Mouse (Mus musculus) layer of hippocampus, postnatal 36 days (tissue): Measurements from ENCODE around the gene H2afx. TPM values are rescaled to one million over a fixed set of nuclear protein-coding genes. Genes with fewer than 3 reads are reported as not detected.
"Not testable (repeated sequence)": the region's sequence is repeated elsewhere in the genome, so short reads cannot be mapped to it uniquely, and the experiment has no call there.

Experiments
- DNase-seq, 2 experiments: peaks; one replicate each; pipeline ENCODE4 v3.0.0; 2022
- total RNA-seq, 2 experiments: library from RNA; stranded (reverse); gene quantifications; 2 replicates each; pipeline ENCODE4 v1.2.3; 2021

The H2afx gene
- total RNA-seq, 2 experiments from 2014 or later = 43.4 to 49.9 TPM

DNA sequence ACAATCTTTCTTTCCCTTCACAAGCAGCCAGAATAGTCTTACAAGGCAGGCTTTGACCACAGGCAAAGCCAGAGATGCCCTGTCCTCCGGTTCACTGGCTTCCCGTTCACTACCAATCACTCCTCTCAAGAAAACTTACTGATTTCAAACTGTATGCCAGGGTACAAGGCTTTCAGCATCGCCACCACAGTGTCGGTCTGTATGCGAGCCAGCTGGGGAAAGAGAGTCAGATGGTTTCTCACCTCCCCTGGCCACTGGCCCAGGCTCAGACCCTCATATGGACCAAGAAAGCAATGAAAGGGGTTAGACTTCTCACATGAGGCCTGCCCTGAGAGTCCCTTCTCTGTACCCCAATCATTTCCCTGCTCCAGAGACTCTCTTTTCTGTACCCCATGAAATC, 7.0 kb downstream of the H2afx start:
- no peak for DNase-seq

DNA sequence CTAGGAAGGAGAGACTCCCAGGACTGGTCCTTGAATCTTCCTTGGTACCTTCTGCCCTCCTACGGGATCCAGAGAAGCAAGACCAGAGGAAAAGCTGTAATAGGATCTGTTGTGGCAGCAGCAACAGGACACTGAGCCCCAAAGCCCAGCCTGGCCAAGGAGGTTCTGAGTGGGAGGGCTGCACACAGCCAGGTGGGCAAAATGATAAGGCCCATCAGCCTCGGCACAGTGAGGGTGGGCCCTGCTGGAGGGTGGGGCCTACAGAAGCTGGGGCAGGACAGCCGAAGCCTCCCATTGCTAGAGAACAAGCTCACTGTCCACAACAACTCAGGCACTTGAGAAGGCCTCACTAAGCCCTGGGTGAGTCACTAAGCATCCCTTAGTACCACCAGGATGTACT, 7.7 kb downstream of the H2afx start:
- DNase-seq = no peak

DNA sequence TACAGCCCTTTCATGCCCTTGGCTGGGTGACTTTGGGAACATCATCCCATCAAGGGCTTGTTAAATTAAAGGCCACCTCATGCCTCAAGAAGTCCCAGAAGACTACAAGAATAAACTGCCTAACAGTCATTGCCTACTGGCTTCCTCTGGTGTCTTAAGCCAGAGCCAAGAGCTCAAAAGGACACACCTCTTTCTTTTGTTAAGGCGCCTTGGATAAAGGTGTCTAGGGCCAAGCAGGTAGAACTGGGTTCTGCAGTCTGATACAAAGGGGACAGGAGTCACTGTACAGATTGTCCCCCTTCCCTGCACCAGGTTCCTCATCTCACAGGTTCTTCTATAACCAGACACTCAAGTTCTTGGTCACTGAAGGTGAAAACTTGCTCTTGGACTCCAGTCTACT, 8.1 kb downstream of the H2afx start:
- no peak for DNase-seq

DNA sequence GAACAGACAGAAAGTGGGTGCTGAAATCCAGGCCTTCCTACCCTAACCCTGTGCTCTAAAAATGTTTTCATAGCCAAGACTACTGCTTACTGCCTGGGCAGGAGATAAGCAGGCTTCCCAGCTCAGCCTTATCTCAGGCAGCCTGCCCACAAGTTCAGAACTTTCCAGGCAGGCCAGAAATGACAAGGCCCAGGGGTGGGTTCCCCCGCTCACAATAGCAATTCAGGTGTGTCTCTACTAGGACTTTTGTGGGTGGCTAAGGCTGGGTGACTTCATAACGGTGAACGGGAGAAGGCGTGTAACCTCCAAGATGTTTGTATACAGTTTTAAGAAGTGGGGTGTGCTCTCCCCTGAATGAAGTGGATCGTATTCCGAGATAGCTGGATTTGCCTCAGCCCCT, 8.8 kb downstream of the H2afx start:
- no peak for DNase-seq

DNA sequence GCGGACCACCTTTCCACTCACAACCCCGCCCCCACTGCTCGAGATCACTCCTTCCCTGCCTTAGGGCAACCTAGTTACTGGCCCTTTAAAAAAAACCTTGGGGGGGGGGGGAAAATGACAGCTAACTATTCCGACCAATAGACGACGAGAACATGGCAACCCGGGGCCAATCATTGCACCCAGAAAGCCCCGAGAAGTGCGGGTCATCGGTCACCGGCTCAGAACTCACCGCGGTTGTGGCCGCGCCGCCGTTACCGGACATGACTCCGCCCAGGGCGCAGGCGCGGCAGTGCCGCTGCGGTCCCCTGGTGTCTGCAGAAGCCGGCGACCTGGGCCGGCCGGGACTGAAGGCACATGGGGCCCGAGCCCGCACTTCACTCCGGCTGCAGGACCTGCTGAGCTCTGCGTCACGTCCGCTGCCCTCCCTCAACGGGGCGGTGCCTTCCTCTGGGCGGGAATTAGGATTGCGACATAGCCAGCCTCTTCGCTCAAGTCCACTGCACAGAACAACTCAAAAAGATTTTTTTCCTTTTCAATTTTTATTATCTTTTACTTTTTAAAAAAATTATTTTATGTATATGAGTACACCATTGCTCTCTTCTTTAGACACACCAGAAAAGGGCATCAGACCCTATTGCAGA, 9.4 kb downstream of the H2afx start, which contains the start of gene Hmbs:
Hmbs (minus strand) TSS at position 448 of the 641 bp plus-strand sequence.
- DNase-seq = peak; percentile 88 to 91

DNA sequence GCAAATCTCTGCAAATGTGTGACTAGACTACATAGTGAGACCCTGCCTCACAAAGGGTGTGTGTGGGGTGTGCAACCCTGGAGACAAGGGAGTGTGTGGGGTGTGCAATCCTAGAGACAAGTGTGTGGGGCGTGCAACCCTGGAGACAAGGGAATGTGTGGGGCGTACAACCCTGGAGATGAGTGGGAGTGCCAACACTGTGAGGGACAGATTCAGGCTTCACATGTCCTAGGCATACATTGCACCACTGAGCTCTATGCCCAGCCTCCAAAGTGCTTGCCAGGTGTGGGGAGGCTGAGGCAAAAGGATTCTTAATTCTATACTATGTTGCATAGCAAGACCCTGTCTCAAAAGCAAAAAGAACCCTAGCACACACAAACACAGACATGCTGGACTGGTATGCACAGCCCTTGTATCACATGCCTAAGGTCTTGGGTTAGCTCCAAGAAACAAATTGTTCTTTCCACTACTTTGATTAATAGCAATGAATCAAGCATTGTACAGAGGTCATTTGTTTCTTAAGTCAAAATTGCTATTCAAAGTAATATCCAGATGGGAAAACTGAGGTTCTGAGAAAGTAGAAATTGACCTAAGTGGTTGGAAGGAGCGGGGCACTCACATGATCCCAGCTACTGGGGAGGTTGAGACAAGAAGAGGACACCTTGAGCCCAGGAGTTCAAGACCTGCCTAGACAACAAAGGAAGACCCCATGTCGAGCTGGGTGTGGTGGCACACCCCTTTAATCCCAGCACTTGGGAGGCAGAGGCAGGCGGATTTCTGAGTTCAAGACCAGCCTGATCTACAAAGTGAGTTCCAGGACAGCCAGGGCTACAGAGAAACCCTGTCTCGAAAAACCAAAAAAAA, 11.3 kb downstream of the H2afx start:
- DNase-seq = peak in 1 of 2 experiments; percentile 37

DNA sequence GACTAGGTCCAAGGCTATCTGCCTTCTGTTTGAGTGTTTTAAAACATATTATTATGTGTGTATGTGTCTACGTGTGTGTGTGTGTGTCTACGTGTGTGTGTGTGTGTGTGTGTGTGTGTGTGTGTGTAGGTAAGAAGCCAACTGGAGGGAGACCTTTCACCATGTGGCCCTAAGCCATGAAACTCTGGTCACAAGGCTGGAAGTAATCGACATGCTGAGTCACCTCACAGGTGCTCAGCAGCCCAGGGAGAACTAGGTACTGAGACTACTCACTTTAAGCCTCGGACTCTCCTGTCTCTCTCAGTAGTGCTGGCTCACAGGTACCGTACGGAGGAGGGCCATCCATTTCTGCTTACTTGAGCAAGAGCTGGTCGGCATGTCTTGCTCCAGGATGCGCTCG, 12.7 kb downstream of the H2afx start:
- no peak for DNase-seq

DNA sequence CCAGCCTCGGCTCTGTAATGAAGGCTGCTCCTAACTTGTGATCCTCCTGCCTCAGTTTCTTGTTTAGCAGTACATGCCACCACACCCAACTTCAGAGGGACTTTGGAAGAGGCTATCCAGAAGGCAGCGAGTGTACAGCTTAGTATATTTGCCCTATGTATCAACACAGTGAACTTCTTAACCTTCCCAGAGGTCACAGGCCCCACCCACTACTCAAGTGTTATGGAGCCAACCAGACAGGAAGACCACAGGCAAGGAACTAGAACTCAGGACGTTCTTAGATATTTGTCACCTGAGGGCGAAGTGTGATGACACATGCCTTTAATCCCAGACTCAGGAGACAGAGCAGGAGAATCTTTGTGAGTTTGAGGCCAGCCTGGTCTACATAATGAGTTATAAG, 13.1 kb downstream of the H2afx start:
- DNase-seq = no peak

DNA sequence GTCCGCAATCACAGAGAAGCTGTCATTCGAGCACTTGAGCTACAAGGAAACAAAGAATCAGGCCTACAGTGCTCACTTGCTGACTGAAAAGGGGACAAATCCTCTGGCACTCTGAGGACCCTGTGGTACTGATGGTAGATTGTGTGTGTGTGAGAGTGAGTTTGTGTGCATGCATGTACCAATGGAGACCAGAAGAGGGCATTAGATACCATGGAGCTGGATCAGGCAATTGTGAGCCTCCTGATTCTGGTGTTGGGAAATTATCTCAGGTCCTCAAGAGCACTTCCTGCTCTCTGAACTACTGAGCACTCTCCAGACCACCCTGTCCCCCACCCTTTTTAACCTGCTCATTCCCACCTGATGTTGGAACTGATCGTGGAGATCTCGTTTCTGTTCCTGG, 14.1 kb downstream of the H2afx start:
- no peak for DNase-seq

DNA sequence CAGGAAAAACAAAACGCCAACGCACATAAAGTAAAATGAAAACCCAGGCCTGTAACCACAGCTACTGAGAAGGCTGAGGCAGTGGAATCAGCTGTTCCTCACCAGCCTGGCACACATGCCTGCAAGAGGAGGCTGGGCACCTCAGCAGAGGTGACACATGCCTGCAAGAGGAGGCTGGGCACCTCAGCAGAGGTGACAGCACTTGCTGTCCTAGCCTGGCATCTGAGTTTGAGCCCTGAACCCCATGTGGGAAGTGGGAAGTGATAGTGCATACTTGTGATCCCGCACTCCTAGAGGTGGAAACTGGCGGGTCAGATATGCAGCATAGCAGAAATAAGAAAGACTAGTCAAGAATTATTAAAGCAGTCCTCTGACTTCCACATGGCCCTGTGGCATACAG, 16.9 kb downstream of the H2afx start:
- DNase-seq = no peak

DNA sequence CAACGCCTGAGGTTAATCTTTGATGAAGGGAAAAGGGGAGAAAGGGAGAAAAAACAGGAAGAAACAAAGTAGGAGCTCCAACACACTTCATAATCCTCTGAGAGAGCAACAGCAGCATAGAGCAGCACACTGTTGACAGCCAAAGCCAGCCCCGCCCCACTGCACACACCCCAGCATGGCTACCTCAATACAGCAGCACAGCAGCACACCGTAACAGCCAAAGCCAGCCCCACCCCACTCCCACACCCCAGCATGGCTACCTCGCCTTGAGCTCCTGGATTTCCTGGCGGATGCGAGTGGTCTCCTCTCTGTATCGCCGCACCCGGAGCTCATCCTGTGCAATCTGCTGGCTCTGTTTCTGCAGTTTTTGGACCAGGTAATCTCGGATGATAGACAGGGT, 17.8 kb downstream of the H2afx start:
- no peak for DNase-seq

DNA sequence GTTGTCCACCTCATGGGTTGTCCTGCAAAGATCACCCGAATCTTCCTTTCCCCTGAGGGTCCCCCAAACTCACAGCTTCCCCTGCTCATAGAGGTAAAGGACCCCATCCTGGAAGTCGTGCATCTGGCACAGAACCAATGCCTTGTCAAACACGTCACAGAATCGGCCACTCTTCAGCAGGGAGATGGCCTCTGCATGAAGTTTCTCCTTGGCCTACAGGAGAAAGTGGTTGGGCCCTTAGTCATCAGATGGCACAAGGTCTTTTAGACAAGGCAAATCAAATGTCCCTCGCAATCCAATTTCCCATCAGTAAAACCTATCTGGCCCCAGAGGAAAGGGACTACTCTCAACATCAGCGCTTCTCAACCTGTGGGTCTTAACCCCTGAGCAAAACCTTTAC, 18.6 kb downstream of the H2afx start:
- DNase-seq = no peak

DNA sequence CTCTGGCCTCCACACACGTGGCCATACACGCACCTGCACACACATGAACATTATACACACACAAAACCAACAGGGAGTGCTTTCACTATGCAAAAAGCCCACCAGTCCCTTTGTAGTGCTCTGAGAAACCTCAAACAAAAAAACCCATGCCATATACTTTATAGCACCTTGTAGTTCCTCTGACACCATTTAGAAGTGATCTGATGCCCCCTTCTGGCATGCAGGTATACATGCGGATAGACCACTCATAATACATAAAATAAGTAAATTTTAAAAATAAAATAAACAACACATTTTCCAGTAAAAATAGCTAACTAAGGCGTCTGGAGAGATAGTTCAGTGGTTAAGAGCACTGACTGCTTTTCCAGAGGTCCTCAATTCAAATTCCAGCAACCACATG, 22.7 kb downstream of the H2afx start:
- DNase-seq = no peak

DNA sequence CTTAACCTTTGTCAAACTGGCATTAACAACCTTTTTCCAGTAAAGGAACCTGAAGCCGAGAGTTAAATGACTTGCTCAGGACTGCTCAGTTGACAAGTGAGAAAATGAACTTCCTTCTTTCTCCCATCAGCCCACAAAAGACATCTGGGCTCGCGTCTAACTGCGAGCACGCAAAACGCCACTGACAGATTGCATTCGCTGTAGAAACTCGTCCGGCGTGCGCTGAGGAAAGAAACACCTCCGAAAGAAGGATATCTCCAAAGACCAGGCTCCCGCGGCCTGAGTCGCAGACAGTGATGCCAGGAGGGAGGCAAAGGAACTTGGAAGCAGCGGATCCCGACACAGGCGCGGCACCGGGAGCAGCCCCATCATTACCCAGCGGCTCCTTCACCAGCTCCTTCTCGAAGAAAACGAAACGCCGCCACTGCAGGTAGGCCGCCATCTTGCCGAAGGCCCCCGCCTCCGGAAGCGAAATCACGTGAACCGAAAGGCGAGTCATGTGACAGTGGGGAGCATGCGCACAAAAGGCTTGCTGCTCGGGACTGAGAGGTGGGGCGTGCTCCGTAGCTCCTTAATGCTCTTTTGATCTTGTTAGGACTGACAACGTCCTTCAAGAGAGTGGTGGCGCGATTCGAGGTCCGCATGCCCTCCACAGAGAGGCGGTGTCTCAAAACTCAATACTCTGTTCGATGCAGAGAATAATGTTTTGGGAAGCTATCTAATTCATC, 26.9 kb downstream of the H2afx start, which contains the start of gene Vps11:
Vps11 (minus strand) TSS at position 481 of the 728 bp plus-strand sequence.
- DNase-seq = peak; percentile 92

DNA sequence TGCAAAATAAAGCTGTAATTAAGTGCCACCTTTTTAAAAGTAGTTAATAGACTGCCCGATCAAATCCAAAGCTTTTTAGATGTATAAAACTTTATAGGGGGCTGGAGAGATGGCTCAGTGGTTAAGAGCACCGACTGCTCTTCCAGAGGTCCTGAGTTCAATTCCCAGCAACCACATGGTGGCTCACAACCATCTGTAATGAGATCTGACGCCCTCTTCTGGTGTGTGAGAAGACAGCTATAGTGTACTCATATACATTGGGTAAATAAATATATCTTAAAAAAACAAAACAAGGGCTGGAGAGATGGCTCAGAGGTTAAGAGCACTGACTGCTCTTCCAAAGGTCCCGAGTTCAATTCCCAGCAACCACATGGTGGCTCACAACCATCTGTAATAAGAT, 27.4 kb downstream of the H2afx start:
- not testable (repeated sequence) for DNase-seq

DNA sequence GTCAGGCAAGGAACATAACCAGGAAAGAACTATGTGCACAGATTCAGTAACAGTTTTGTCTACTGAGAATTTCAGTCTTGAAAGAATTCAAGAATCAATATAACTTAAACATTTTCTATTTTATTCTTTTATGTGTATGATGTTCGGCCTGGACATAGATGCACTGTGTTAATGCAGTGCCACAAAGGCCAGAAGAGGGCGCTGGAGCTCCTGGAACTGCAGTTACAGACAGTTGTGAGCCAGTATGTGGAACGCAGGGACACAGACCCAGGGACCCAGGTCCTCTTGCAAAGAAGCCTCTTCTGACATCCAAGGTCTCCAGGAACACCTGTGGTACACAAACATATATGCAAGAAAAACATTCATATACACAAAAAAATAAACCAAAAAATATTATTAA, 30.0 kb downstream of the H2afx start:
- no peak for DNase-seq

DNA sequence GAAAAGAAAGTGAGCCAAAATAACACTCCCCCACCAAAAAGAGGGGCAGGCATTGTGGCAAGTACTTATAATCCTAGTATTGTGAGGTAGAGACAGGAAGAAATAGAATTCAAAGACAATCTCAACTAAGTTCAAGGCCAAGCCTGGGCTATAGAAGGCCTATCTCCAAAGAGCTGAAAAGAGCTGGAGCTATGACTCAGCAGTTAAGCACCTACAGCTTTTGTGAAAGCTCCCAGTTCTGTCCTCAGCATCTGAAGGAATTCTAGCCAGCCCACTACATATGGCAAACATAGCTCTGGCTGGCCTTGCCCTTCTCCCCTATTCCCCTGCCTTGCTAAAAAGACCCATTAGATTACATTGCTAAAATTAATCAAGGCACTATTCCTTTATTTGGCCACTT, 38.9 kb downstream of the H2afx start:
- DNase-seq = no peak

DNA sequence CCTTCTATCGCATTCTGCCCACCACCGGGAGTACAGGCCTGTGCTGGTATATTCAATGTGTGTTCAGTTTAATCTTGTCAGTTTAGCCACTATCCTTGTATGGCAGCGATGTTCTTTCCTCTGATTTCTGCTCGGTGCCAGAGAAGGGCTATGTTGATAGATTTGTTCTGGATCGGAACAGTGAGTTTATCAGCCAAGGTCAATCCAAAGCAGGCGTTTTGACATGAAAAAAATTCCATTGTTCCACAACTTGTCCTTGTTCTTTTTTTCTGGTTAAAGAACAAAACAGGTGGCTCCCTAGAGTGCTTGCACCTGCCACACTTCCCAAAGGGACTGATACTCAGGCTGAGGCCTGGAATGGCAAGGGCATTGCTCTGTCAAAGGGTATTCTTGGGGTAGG, 41.6 kb downstream of the H2afx start:
- no peak for DNase-seq

DNA sequence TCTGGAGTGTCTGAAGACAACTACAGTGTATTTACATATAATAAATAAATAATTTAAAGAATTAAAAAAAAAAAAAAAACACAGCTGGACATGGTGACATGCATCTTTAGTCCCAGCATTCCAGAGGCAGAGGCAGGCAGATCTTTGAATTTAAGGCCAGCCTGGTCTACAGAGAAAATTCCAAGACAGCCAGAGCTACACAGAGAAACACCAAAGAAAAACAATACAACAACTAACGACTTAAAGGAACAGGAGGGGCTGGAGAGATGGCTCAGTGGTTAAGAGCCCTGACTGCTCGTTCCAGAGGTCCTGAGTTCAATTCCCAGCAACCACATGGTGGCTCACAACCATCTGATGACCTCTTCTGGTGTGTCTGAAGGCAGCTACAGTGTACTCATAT, 42.8 kb downstream of the H2afx start:
- DNase-seq = not testable (repeated sequence)

DNA sequence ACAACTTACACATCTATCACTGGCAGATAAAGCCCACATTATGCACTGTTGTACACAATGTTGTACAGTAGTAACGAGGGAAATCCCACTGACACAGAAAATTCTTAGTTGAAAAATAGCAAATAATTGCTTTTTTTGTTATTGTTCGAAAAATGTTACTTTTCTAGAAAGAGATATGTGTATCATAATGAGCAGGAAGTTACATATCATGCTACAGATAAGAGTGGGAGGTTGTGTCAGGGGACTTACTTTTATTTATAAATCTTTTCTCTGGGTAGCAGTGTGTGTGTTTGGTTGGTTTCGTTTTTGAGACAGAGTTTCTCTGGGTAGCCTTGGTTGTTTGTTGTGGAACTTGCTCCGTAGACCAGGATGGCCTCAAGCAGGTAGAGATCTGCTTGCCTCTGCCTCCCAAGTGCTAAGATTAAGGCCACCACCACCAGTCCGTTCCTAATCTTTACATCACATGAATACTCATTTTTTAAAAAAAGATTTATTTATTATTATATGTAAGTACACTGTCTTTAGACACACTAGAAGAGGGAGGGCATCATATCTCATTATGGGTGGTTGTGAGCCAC, 43.7 kb downstream of the H2afx start:
- no peak for DNase-seq

DNA sequence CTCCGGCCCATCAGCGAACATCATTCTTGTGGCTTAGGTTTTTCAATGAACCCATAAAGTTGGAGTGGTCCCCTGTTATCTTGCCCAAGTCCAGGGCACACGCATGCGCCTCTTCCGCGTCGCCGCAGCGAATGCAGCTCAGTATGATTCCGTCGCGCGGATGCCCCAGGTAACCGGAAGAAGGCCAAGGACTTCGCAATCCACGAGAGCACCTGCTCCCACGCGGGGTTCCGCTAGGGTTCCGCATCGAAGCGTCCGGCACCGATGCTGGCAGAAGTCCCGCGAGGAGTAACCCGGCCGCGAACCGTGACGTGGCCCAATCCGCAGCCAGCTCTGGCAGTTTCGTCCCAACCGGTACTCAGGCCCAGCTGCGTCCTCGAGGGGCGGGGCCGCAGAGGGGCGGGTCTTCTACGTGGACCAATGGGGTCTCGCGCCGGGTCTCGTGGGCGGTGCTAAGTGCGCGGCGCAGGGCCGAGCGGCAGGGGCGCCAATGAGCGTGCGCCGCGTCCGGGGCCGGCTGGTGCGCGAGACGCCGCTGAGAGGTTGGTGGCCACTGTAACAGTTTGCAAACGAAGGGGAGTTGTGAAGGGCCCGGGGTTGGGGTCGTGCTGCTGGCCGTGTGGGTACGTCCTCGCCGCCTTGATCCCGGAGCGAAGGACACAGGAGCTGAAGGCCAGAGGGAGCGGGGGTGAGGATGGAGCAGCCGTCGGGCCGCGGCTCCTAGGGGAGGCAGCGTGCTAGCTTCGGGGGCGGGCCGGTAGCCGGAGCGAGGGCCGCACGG, 44.8 kb downstream of the H2afx start, which contains the start of gene Hyou1:
Hyou1 (plus strand) TSS at position 437 of the 781 bp plus-strand sequence.
- peak; percentile 99 for DNase-seq

DNA sequence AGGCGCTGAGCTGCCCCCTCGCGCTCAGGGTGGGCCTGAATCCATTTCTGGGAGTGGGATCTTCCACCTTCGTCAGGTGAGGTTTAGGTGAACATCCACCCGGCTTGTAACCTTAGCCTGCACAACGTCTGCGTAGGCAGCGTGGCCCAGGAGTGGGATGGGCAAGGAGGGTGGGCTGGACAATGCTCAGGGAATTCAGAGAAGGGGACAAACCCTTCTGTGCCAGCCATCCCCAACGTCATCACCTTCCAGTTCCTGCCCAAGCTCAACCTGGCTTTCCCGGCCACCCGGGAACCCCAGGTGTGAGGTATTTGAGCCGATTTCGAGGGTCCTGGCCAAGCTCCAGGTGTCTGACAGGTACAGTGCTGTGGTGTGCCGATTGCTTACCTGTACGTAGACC, 45.4 kb downstream of the H2afx start:
- DNase-seq = no peak
